Mouse (Mus musculus) E14TG2a.4 (cell line): Measurements from ENCODE around the gene Cep170b.

ENCODE experiments used
- CTCF ChIP-seq: conservative IDR thresholded peaks from 2 replicates; pipeline ENCODE4 v1.5.1; 2014; ENCODE audit warnings: low read length
- NANOG ChIP-seq: IDR thresholded peaks from 2 replicates; pipeline ENCODE4 v1.6.1; 2014; ENCODE audit warnings: borderline replicate concordance, low read length, mixed read lengths
- POU5F1 ChIP-seq: IDR thresholded peaks from 2 replicates; pipeline ENCODE4 v1.6.1; 2014; ENCODE audit warnings: low read length, borderline replicate concordance

DNA sequence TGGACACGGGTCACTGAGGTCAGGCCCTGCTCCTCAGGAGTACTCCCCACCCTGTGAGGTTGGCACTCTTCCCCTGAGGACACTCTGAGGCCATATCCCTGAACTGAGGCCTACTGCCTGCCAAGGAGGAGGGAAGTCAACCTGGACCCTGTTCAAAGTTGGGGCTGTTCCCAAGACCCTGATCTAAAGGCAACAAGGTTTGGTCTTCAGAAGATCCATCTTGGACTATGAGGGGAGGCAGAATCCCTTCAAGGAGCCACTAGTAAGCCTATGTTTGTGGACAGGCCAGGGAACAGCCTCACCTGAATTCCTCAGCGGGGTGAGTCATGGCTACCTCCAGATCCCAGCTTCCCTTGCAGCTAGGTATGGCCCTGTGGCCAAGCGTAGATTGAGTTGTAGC, 39.2 kb downstream of the Cep170b start:
- TF ChIP-seq CTCF (no peak), NANOG (no peak), POU5F1 (no peak)
